Mouse (Mus musculus) spleen, postnatal 14 days (tissue): ENCODE measurements around the gene Lsm2.
"Not testable (repeated sequence)": the region's sequence is repeated elsewhere in the genome, so short reads cannot be mapped to it uniquely, and the experiment has no call there.

Source experiments
- DNase-seq, 2 experiments: peaks; one replicate each; pipeline ENCODE4 v3.0.0; 2021 to 2022; ENCODE audit warnings: low spot score in 2 of 2

The Lsm2 gene

DNA sequence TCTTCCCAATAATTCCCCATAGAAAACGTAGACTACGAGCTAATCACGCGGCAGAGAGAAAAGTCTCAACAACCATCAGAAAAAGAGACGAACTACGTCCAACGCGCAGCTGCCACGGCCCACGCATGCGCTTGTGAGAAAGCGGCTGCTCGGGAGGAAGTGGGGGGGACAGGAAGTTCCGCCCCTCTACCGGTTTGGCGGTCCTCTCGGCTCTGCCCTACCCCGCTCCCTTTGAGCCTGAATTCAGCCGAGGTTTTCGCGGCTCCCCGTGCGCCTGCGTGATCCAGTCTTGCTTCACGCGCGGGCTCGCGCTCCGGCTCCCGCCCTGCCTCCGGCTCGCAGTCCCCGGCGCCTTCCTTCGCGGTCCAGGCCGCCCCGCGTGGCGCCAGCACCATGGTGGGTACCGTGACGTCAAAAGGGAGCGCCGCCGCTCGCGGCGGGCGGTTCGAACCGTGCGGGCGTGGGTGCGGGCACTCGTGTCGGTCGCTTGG, at the start of gene Lsm2:
Lsm2 (plus strand) TSS at position 173 of the 491 bp plus-strand sequence.
- DNase-seq, result peak; percentile 75 to 84

DNA sequence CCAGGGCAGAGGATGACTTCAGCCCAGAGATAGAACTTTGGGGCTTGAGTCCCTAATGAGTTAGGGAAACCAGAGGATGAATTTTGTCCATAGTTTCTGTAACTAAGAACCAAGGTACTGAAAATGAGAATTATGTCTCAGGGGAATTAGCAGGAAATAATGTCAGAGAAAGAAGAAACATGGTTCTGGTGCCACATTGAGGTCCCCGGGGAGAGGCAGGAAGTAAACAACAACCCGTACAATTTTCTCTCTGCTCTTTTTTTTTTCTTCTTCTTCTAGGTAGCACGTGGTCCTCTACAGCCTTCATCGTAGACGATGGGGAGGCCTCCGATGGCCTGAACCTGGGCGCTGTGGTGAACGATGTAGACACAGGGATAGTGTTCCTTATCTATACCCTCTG, 49.4 kb upstream of the Lsm2 start:
- DNase-seq, result no peak

DNA sequence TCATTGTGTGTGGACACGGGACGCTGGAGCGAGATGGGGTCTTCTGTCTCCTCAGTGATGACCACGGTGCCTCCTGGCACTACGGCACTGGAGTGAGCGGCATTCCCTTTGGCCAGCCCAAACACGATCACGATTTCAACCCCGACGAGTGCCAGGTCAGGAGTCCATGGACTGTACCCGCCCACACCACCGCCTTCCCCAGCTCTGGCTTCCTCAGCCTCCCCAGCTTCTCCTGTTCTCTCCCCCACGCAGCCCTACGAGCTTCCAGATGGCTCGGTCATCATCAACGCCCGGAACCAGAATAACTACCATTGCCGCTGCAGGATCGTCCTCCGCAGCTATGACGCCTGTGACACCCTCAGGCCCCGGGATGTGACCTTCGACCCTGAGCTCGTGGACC, 47.6 kb upstream of the Lsm2 start:
- no peak for DNase-seq

DNA sequence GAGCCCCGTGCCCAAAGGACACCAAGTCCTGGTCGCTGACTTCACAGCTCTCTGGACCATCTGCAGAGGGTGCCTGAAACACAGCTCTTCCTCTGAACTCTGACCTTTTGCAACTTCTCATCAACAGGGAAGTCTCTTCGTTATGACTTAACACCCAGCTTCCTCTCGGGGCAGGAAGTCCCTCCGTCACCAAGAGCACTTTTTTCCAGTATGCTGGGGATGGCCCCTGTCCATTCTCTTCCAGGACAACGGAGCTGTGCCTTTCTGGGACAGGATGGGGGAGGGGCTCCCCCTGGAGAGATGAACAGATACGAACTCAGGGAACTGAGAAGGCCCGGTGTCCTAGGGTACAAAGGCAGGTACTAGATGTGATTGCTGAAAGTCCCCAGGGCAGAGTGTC, 46.8 kb upstream of the Lsm2 start:
- DNase-seq, result no peak

DNA sequence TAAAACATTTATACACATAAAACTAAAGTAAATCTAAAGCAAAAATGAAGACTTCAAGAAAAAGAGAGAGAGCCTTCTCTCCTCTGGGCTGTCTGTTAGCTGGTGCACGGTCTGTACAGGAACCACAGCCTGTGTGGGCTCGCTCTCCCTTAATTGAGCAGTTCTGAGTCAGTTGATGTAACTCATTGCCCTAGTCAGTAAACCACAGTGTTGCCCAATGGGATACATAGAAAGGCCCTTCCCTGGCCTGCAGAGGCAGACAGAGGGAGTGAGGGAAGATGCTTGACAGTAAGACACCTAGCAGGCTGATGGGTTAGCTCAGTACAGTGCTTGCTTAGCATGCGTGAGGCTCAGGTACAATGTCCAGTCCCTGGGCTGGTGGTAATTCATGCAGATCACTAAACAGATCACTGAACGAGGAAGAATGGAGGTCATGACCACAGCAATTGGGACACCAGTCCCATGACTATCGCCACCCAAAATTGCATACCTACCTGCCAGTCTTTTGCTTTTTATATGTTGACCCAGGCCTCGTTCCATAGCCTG, 43.6 kb upstream of the Lsm2 start:
- DNase-seq, result no peak

DNA sequence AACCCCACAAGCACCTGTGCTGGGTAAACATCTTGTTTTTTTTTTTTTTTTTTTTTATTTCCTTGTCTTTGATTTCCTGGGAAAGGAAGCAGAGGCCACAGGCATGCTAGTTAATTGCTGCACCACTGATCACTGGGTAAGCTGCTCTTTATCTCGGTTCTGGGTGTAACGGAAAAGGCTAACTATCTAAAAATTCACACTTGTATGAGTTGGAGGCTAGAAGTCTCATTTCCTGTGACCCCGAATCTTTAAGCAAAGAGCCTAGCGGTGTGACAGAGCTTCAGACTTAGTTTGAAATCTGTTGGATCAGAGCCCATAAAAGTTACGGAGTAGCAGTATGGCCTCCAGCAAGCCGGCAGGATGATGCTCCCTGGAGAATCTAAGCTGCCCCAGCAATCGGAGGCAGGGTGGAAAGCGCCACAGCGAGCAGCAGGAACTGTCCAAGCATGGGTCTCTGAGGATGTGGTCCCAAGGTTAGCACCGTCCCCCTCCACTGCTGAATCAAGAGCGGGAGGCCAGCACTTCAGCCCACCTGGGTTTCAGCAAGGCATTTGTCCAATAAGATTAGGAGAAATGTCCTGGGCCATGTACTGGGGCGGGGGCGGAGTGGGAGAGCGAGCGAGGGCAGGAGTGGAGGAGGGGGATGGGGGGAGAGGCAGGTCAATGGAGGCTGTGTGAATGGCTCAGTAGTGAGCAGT, 40.2 kb upstream of the Lsm2 start:
- no peak for DNase-seq

DNA sequence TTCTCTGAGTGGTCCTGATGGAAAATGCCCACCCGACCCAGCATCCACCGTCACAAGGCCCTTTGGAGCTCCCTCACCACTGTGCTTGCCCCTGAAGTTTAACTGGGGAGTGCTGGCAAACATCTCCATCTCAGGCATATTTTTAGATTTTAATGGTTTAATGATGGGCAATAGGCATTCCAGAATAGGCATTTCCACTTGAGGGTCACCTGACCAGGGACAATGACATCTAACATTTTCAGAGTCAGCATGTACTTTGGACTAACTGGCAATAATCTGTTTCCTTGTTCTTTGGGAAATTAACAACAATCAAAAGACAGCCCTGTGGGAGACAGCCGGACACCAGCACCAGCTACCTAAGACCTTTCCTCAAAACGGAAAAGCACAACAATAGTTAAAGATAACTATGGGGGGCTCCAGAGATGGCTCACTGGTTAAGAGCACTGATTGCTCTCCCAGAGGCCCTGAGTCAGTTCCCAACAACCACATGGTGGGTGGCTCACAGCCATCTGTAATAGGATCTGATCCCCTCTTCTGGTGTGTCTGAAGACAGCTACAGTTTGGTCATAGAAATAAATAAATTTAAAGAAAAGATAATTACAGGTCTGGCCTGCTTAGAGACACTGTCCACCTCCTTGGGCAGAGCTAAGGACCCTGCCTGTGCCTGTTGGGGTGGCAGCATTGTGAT, 38.4 kb upstream of the Lsm2 start:
- no peak for DNase-seq

DNA sequence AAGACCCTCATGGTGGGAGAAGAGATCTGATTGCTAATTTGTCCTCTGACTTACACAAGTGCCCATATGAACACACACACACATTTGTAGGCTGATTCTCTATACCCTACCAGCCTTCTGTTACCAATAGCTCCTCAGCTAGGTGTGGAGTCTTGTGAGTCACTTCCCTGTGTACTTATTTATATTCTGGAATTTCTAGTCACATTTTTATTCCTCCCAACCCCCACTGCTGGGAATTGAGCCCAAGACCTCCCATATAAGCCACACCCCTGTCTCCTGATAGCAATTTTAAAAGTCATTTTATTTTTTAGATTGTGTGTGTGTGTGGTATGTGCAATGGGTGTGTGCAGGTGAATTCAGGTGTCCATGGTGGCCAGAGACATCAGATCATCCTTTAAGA, 37.3 kb upstream of the Lsm2 start:
- DNase-seq, result no peak

DNA sequence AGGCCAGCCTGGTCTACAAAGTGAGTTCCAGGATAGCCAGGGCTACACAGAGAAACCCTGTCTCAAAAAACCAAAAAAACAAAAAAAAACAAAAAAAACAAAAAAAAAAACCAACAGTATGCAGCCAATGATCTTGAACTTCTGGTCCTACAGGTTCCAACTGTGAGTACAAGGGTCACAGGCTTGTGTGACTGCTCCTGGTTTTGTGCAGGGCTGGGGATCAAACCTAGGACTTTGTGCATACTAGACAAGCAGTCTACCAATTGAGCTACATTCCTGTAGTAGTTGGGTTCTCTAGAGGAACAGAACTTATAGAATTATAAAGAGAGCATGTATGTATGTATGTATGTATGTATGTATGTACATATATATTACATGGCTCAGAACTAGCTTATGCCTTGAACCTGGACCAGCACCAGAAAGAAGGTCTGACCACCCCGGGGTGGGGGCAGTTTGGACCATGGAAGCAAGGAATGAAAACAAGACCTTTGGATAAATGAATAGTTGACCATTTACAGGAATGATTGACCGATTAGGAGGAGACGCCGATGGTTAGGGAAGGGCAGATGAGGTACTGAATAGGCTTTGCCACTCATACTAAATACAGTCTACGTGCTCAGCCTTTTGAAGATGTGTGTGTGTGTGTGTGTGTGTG, 35.0 kb upstream of the Lsm2 start:
- DNase-seq, result no peak

DNA sequence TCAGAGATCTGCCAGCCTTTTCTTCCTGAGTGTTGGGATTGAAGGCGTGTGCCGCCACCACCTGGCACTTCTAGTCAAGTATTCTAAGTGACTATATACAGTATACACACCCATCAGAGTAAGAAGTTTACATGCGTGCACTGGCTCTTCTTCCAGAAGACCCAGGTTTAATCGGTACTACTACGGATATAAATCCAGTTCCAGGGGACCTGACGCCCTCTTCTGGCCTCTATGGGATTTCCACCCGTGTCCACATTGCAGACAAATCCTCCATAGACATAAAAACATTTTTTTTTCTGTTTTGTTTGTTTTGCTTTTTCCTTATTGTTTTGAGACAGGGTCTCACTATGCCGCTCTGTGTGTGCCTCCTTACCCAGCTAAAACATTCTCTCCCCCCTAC, 34.1 kb upstream of the Lsm2 start:
- no peak for DNase-seq

DNA sequence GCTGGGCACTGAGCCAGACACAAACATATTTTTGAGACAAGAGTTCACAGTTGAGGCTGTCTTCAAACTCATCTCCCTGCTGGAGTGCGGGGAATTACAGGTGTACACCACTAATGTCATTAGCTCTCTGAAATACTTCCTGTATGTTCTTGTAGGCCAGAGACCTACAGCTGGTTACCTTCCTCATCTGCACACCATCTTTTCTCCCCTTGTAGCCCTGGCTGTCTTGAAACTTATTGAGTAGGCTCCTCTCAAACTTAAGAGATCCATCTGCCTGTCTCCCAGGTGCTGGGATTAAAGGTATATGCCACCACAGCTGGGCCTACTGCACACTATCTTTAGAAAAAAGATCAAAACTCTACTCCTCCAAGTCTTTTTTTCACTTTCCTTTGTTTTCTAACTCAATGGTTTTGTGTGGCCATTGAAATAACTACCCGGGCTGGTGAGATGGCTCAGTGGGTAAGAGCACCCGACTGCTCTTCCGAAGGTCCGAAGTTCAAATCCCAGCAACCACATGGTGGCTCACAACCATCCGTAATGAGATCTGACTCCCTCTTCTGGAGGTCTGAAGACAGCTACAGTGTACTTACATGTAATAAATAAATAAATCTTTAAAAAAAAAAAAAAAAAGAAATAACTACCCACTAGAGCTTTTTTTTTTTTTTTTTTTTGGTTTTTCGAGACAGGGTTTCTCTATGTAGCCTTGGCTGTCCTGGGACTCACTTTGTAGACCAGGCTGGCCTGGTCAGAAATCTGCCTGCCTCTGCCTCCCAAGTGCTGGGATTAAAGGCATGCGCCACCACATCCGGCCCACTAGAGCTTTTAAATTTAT, 32.7 kb upstream of the Lsm2 start:
- DNase-seq, result not testable (repeated sequence)

DNA sequence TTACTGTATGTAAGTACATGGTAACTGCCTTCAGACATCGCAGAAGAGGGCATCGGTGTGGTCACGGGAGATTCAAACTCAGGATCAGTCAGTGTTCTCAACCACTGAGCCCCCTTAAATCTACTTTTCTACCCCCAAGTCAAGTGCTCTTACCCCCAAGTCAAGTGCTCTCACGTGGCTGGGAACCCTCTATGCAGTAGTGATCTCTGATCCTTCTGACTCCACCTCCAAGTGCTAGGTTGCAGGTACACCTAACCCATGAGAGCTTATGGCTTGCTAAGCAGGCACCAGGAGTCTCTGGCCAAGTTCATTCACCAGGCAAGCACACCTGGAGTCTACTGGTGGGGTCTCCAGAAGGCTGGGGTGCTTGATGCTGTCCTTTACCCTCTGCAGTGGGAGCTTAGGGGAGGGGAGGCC, 32.1 kb upstream of the Lsm2 start:
- DNase-seq, result no peak

DNA sequence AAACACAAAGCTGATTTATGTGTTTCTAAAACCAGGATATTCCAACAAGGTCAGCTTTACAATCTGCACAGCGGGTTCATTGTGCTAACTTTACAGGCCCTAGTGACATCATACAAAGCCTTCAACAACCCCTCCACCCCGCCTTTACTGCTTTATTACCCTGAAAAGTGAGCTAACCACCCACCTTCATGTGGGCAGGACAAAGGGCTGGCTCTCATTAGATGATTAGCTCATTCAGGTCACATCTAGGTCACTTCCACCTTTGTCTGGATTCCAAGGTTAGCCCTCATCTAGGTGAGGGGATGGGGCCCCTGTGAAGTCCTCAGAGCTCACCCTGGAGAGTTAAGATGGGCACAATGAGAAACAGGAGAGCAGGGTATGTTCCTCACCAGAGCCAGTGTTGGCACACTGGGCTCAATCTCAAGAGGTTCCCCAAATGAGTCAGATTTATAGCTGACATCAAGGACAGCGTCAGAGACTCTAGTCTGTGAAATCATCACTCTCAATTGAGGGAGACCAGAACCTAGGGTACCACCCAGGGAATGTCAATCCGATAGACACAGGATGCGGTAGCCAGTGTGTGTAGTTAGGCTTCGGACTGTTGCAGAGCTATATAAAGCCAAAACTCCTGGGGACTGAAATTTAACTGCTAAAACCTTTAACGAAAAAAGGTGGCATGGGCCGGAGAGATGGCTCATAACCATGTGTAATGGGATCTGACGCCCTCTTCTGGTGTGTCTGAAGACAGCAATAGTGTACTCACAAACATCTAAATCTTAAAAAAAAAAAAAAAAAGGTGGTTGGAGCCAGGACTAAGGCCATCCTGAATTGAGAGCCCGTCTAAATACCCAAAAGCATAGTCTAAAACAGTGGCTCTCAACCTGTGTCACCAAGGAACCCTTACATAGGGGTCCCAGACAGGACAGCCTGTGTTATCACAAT, 30.9 kb upstream of the Lsm2 start:
- DNase-seq, result no peak

DNA sequence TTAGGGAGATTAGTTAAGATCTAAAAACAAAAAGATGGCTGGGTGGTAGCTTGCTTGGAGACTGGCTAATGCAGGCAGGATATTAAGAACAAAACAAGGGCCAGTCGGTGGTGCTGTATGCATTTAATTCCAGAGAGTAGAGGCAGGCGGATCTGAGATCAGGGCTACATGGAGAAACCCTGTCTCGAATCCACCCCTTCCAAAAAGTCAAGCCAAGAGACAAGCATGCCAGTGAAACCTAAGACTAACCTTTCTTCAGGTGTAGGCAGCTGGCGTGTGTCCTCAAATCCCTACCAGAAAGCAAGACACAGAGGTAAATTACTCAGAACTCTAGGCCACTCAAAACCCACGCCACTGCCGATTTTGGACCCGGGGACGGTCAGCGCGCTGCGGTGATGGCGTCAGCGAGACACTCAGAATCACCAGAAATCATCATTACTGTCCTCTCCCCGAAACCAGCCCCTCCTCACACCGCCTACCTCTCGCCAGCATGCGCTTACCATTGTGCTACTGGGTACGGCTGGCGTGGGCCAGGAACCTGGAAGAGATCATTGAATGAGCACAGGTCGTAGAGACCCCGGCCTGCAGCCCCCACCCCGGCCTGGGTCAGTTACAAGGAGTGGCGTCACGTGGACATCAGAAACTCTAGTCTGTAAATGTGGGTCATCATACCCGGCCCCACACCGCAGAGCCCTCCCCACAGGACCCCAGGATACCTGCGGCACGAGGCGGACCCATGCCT, 29.9 kb upstream of the Lsm2 start:
- peak in 1 of 2 experiments; percentile 13 for DNase-seq

DNA sequence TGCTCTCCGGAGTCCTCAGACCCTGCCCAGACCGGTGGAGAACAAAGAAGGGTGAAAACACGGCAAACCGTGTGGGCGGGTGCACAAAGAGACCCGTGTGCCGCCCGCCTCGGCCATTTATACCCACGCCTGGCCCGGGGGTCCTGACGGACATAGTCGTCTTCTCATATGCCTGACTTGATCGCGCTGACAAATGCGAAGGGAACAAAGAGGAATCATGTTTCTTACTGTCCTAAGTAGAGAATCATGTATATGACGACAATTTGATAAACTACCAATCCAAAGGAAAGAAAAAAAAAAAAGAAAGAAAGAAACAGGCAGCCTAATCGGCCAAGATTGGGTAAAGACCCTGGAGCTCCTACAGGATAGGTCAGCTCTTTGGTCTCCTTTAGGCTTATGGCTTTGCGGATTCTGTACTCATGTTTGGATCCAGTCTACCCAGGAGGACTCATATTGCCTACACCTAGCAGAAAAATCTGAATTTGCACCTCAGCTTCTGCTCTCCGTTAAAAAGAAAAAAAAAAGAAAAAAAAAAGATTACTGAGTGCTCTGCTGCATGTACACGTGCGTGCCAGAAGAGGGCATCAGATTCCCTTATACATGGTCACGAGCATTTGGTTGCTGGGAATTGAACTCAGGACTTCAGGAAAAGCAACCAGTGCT, 29.2 kb upstream of the Lsm2 start:
- DNase-seq, result peak; percentile 65 to 79

DNA sequence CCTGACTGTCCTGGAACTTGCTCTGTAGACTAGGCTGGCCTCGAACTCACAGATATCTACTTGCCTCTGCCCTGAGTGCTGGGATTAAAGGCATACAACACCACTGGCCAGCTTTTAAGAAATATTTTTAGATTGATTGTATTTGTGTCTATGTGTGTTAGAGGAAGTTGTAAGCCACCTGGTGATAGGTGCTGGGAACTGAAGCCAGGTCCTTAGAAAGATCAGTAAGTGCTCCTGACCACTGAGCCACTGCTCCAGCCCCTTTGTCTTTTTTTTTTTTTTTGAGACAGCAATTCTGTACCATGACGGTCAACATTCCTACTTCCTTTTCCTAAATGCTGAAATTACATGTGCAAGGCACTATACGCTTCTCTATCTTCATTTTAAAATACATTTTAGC, 28.4 kb upstream of the Lsm2 start:
- no peak for DNase-seq

DNA sequence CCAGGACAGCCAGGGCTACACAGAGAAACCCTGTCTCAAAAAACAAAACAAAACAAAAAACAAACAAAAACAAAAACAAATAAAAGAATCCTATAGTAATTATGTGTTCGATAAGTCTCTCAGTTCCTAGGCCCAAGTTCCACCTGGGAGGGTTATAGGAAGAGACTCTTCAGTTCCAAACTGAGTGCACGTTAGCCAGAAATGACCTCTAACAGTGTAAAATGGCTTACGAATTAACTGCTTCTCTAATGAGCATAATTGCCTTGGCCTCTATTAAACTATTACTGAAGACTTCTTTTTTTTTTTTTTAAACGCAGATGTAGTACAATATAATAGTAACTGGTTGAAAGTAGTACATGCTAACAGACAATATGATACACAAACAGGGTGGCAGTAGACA, 27.8 kb upstream of the Lsm2 start:
- DNase-seq, result no peak

DNA sequence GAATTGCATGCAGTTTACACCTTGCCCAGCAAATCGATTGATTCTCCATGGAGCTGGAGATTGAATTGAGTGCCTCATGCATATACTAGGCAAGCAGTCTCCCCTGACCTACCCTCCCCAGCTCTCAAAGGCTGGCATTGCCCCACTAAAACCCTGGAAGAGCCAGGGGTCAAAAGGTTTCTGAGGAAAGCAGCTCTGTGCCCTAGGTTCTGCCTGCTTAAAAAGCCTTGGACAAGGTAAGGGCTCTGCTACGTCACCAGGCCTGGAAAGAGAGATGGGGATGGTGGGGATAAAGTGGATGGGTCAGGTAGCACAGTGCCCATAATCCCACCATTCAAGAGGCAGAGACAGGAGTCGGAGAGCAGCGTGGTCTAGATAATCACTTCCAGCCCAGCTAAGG, 26.8 kb upstream of the Lsm2 start:
- DNase-seq, result no peak

DNA sequence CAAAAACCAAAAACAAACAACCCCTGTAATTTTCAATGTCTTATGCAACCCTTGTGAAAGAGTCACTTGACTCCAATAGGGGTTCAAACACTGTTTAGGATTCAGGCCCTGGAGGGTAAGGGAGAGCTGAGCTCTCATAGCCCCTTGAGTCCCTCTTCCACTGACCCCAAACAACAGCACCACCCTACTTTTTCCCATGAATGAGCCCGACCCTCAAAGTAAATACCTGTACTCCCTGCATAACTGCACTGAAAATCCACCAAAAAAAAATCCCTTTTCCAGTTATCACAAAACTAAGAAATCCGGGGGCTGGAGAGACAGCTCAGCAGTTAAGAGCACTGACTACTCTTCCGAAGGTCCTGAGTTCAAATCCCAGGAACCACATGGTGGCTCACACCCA, 25.8 kb upstream of the Lsm2 start:
- DNase-seq, result no peak
